Mouse (Mus musculus): ENCODE results near the gene Ssh1. TPM values are rescaled to one million over a fixed set of nuclear protein-coding genes. Genes with fewer than 3 reads are reported as not detected.

Gene Ssh1
- polyA plus RNA-seq (2012; rRNA removed), result 16.4 and 18.9 TPM in 2 replicates

DNA sequence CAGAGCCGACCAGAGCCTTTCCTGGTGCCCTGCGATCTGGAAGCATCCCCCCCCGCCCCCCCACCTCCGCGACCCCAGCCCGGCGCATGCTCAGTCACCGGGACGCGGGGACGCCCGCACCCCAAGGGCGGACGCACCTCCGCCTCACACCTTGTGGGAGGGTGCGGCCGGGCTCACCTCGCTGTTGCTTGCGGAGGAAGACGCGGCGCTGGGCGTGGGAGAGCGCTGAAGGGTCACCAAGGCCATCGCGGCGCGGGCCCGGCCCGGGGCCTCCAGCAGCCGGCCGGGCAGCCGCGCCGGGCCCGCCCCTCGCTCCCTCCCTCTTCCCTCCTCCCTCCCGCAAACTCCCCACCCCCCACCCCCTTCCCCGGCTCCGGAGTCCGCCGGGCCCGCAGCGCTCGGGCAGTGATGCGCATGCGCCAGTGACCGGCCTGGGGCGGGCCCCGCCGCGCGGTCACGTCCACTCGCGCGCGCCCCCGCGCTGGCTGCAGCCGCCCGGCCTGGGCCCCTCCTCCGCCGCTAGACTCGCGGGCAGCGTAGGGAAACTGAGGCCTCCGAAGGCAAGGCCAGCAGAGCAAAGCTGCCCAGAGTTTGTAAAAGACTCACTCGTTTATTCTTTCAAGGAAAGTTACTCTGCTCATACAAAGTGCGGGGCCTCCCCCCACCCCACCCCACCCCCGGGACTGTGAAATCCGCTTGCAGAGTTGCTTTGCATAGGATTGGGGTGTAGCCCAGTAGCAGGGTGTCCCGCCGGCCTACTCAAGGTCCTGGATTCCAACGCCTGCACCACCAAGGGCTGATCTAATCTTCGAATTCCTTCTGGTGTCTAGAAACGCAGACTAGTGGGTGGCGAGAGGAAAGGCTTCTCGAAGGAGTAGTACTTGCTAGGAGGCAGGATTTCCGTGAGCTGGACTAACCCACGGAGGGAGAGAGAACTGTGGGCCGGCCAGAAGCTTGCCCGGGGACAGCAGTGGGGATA, at the start of gene Ssh1:
Ssh1 (minus strand) TSS at position 408 of the 979 bp plus-strand sequence.
- TF ChIP-seq POLR2A (IDR thresholded peaks at IDR 0.05; ENCODE audit: low read depth, low read length) (no peak), CTCF (IDR thresholded peaks at IDR 0.05; ENCODE audit: extremely low read depth, insufficient read depth, insufficient read length, insufficient replicate concordance) (no peak)
- Histone ChIP-seq H3K27ac (ENCODE audit: insufficient read depth, low read length) (peak within 1 kb of the TSS; percentile 82), H3K4me3 (ENCODE audit: extremely low read depth, insufficient read depth, insufficient read length) (peak within 1 kb of the TSS; percentile 97), H3K4me1 (ENCODE audit: control insufficient read depth, insufficient read depth, insufficient read length) (peaks cover 13% of the 10 kb centered on the region; the same call in 1 of the 2 replicates), H3K36me3 (ENCODE audit: control insufficient read depth, insufficient read depth, low read length) (peaks cover 2% of the 10 kb centered on the region; the same call in 1 of the 2 replicates), H3K27me3 (ENCODE audit: control insufficient read depth, insufficient read depth, low read length) (no peaks in the 10 kb centered on the region)
- DNase-seq (ENCODE audit: low read depth in 1 of 2, low spot score in 2 of 2), result peak; percentile 42 to 82
- WGBS, result 2% methylated on average over 64 of the region's 83 CpGs

DNA sequence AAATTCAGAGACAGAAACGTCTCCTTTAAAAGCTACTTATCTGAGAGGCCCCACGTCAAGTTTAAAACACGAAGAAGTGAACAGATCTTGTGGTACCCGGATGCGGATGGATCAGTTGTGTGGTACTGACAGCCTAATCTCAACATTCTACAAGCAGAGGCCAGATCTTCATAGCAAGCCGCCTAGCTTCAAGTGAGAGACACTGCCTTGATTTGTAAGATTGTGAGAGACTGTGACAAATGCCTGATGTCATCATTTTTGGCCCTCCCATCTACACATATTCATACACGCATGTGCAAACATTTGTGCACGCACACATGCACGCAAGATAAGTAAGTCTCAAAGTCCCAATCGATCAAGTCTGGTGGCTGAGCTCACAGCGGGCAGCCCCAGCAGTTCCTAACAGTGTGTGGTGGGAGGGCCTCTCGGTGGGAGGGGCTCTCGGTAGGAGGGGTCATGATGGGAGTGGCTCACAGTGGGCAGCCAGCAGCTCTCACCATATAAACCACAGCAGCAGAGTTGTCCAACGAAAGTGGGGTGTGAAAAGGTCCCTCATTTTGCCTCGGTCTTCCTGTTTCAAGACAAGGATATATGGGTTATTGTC, 47.7 kb upstream of the Ssh1 start:
- Histone ChIP-seq H3K27me3 (ENCODE audit: control insufficient read depth, insufficient read depth, low read length) (no peaks in the 10 kb centered on the region), H3K27ac (ENCODE audit: insufficient read depth, low read length) (no peak overlapping the region), H3K4me1 (ENCODE audit: control insufficient read depth, insufficient read depth, insufficient read length) (no peaks in the 10 kb centered on the region), H3K36me3 (ENCODE audit: control insufficient read depth, insufficient read depth, low read length) (no peaks in the 10 kb centered on the region), H3K4me3 (ENCODE audit: extremely low read depth, insufficient read depth, insufficient read length) (no peak overlapping the region)
- peak in 1 of 2 experiments; percentile 6 for DNase-seq (ENCODE audit: low read depth in 1 of 2, low spot score in 2 of 2)
- 19% methylated on average over 15 of the region's 15 CpGs for WGBS
- TF ChIP-seq CTCF (IDR thresholded peaks at IDR 0.05; ENCODE audit: extremely low read depth, insufficient read depth, insufficient read length, insufficient replicate concordance) (no peak), POLR2A (IDR thresholded peaks at IDR 0.05; ENCODE audit: low read depth, low read length) (no peak)

DNA sequence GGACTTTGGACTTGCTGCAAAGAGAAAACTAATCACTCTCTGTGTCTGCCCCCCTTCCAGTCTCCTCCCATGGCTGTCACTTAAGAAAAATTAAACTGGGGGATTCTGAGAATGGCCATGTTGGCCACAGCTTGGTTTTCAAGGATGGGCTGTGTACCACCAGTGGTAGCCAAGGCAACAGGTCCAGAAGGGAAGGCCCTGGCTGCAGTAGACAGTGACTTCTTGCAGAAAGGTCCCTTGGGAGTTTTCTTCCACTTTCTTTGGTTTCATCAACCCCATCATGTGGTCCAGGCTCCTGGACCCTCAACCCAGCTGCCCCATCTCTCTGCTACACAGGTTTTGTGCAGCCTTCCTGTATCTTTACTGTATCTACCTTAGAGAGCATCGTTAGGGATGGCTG, 47.2 kb upstream of the Ssh1 start:
- no peak for DNase-seq (ENCODE audit: low read depth in 1 of 2, low spot score in 2 of 2)
- no peaks in the 10 kb centered on the region for H3K27me3 ChIP-seq (ENCODE audit: control insufficient read depth, insufficient read depth, low read length)
- no peak overlapping the region for H3K4me3 ChIP-seq (ENCODE audit: extremely low read depth, insufficient read depth, insufficient read length)
- no peak for TF ChIP-seq CTCF (IDR thresholded peaks at IDR 0.05; ENCODE audit: extremely low read depth, insufficient read depth, insufficient read length, insufficient replicate concordance)
- TF ChIP-seq POLR2A (IDR thresholded peaks at IDR 0.05; ENCODE audit: low read depth, low read length), result no peak
- no peaks in the 10 kb centered on the region for H3K36me3 ChIP-seq (ENCODE audit: control insufficient read depth, insufficient read depth, low read length)
- WGBS, result 61% methylated on average over 1 of the region's 1 CpGs
- no peaks in the 10 kb centered on the region for H3K4me1 ChIP-seq (ENCODE audit: control insufficient read depth, insufficient read depth, insufficient read length)
- no peak overlapping the region for H3K27ac ChIP-seq (ENCODE audit: insufficient read depth, low read length)

GRCm38 (mm10) chr5:114040508-114040907, 46.8 kb upstream of the Ssh1 start:
- Histone ChIP-seq H3K27me3 (ENCODE audit: control insufficient read depth, insufficient read depth, low read length) (no peaks in the 10 kb centered on the region), H3K4me1 (ENCODE audit: control insufficient read depth, insufficient read depth, insufficient read length) (no peaks in the 10 kb centered on the region), H3K36me3 (ENCODE audit: control insufficient read depth, insufficient read depth, low read length) (no peaks in the 10 kb centered on the region), H3K27ac (ENCODE audit: insufficient read depth, low read length) (no peak overlapping the region), H3K4me3 (ENCODE audit: extremely low read depth, insufficient read depth, insufficient read length) (no peak overlapping the region)
- DNase-seq (ENCODE audit: low read depth in 1 of 2, low spot score in 2 of 2), result no peak
- TF ChIP-seq POLR2A (IDR thresholded peaks at IDR 0.05; ENCODE audit: low read depth, low read length) (no peak), CTCF (IDR thresholded peaks at IDR 0.05; ENCODE audit: extremely low read depth, insufficient read depth, insufficient read length, insufficient replicate concordance) (no peak)
- 48% methylated on average over 8 of the region's 8 CpGs for WGBS

- DNase-seq (ENCODE audit: low read depth in 1 of 2, low spot score in 2 of 2), result no peak
- no peaks in the 10 kb centered on the region for H3K36me3 ChIP-seq (ENCODE audit: control insufficient read depth, insufficient read depth, low read length)
- no peak overlapping the region for H3K27ac ChIP-seq (ENCODE audit: insufficient read depth, low read length)
- 69% methylated on average over 10 of the region's 10 CpGs for WGBS
- no peak overlapping the region for H3K4me3 ChIP-seq (ENCODE audit: extremely low read depth, insufficient read depth, insufficient read length)
- TF ChIP-seq POLR2A (IDR thresholded peaks at IDR 0.05; ENCODE audit: low read depth, low read length) (no peak), CTCF (IDR thresholded peaks at IDR 0.05; ENCODE audit: extremely low read depth, insufficient read depth, insufficient read length, insufficient replicate concordance) (no peak)
- H3K4me1 ChIP-seq (ENCODE audit: control insufficient read depth, insufficient read depth, insufficient read length), result no peaks in the 10 kb centered on the region
- no peaks in the 10 kb centered on the region for H3K27me3 ChIP-seq (ENCODE audit: control insufficient read depth, insufficient read depth, low read length)
Observed at GRCm38 (mm10) chr5:114035111-114035510, 41.4 kb upstream of the Ssh1 start.

- no peaks in the 10 kb centered on the region for H3K4me1 ChIP-seq (ENCODE audit: control insufficient read depth, insufficient read depth, insufficient read length)
- H3K27me3 ChIP-seq (ENCODE audit: control insufficient read depth, insufficient read depth, low read length), result no peaks in the 10 kb centered on the region
- H3K4me3 ChIP-seq (ENCODE audit: extremely low read depth, insufficient read depth, insufficient read length), result no peak overlapping the region
- H3K36me3 ChIP-seq (ENCODE audit: control insufficient read depth, insufficient read depth, low read length), result no peaks in the 10 kb centered on the region
- no peak for TF ChIP-seq CTCF (IDR thresholded peaks at IDR 0.05; ENCODE audit: extremely low read depth, insufficient read depth, insufficient read length, insufficient replicate concordance)
- no peak for TF ChIP-seq POLR2A (IDR thresholded peaks at IDR 0.05; ENCODE audit: low read depth, low read length)
- WGBS, result 82% methylated on average over 7 of the region's 7 CpGs
- no peak for DNase-seq (ENCODE audit: low read depth in 1 of 2, low spot score in 2 of 2)
- H3K27ac ChIP-seq (ENCODE audit: insufficient read depth, low read length), result no peak overlapping the region
Observed at GRCm38 (mm10) chr5:114034393-114034792, 40.7 kb upstream of the Ssh1 start.

All from spleen, adult 2 months (tissue).